Mouse (Mus musculus) right cerebral cortex, adult 18-20 months (tissue): ENCODE measurements around the gene Txn1.

Source experiments
- DNase-seq: peaks from one replicate; pipeline ENCODE4 v3.0.0; 2022; ENCODE audit warnings: mixed read lengths

Txn1 gene

GRCm38 (mm10) chr4:57895902-57896301 is 60.3 kb downstream of the Txn1 start:
- no peak for DNase-seq

- no peak for DNase-seq
Observed at GRCm38 (mm10) chr4:57895140-57895539, 61.1 kb downstream of the Txn1 start.
